Mouse (Mus musculus) forebrain, embryonic 14.5 days (tissue): ENCODE measurements around the gene Fam178b. TPM values are rescaled to one million over a fixed set of nuclear protein-coding genes. Genes with fewer than 3 reads are reported as not detected.

Experiments used
- ATAC-seq: fragments of 200-750 bp; cut with Nextera tagmentation; 2 replicates; pipeline ENCODE4 v1.8.0; 2017; ENCODE audit warnings: mild to moderate bottlenecking, moderate library complexity
- DNase-seq: peaks from one replicate; pipeline ENCODE4 v3.0.0-alpha.2; 2015; ENCODE audit warnings: low spot score
- H3K27ac ChIP-seq: fragments of 300-500 bp; sonication (generic); 2 replicates; pipeline ENCODE4 v1.5.1; 2014; ENCODE audit warnings: low read depth, mild to moderate bottlenecking, control low read depth, low read length, moderate library complexity
- H3K27me3 ChIP-seq: fragments of 300-500 bp; sonication (generic); replicated peaks from 2 replicates; pipeline ENCODE4 v1.6.1; 2014; ENCODE audit warnings: low read length, control low read depth, mixed read lengths; ENCODE audit not compliant: control insufficient read depth, insufficient read depth
- H3K36me3 ChIP-seq: fragments of 300-500 bp; sonication (generic); 2 replicates; pipeline ENCODE4 v1.6.1; 2014; ENCODE audit warnings: low read length, control low read depth; ENCODE audit not compliant: control insufficient read depth, insufficient read depth
- H3K4me1 ChIP-seq: fragments of 300-500 bp; sonication (generic); 2 replicates; pipeline ENCODE4 v1.6.1; 2014; ENCODE audit warnings: antibody characterized with exemption, low read length, control low read depth; ENCODE audit not compliant: control insufficient read depth, insufficient read depth
- H3K4me2 ChIP-seq: fragments of 300-500 bp; sonication (generic); 2 replicates; pipeline ENCODE4 v1.6.1; 2014; ENCODE audit warnings: mild to moderate bottlenecking, control low read depth, low read length
- H3K4me3 ChIP-seq: fragments of 300-500 bp; sonication (generic); 2 replicates; pipeline ENCODE4 v1.5.1; 2014; ENCODE audit warnings: low read depth, low read length, control low read depth
- H3K9ac ChIP-seq: fragments of 300-500 bp; sonication (generic); 2 replicates; pipeline ENCODE4 v1.6.1; 2014; ENCODE audit warnings: mild to moderate bottlenecking, low read length, control low read depth, moderate library complexity
- H3K9me3 ChIP-seq: fragments of 300-500 bp; sonication (generic); replicated peaks from 2 replicates; pipeline ENCODE4 v1.6.1; 2016; ENCODE audit warnings: low read length, control low read depth, mixed read lengths; ENCODE audit not compliant: control insufficient read depth
- WGBS: fragments of 180-500 bp; shearing (Covaris S2); extraction: QIAGEN DNeasy Blood & Tissue Kit; methylation state at CpG from one replicate; pipeline ENCODE4 v1.1.7; 2014; 5-methylcytosine and 5-hydroxymethylcytosine counted together
- polyA plus RNA-seq: library from polyadenylated mRNA; unstranded; fragments of >200 nt; fragmentation: Nextera tagmentation; extraction: Ambion mirVana; gene quantifications from 2 replicates; pipeline ENCODE4 v1.2.1, GENCODE M21; 2014

Gene Fam178b
- polyA plus RNA-seq, 1 experiment from 2014 or later: not detected

- H3K9me3 ChIP-seq: no peaks in the 10 kb centered on the region
- H3K36me3 ChIP-seq: peaks cover 54% of the 10 kb centered on the region
- DNase-seq (no peak), ATAC-seq (no peak)
- H3K27ac ChIP-seq: no peak overlapping the region; the same call in 1 of the 2 replicates
- peak overlapping the region; percentile 99; the same call in 1 of the 2 replicates for H3K4me3 ChIP-seq
- 80% methylated on average over 21 of the region's 21 CpGs for WGBS
- peak overlapping the region; percentile 99 for H3K4me2 ChIP-seq
- no peaks in the 10 kb centered on the region for H3K27me3 ChIP-seq
- peaks cover 20% of the 10 kb centered on the region for H3K4me1 ChIP-seq
- H3K9ac ChIP-seq: peak overlapping the region; percentile 100
Observed at GRCm38 (mm10) chr1:36554633-36555399, 128.2 kb downstream of the Fam178b start.

DNA sequence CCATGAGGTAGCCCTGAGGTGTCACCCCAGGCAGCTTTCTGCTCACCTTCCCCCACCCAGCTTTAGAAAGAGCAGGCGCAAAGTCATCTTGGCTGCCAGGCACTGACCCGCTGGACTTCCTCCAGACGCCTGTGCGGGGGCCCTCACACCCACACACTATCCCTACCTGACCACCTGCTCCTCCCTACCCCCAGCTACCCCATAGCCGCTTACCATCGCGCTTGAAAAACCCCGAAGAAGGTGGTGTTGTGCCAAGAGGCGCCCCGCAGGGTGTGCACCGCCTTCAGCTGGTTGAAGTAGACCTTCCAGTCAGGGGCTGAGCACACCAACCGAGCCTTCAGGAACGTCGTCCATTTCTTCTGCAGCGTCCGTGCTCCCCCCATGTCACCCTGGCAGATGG, 130.5 kb downstream of the Fam178b start:
- Histone ChIP-seq H3K9ac (no peak overlapping the region), H3K4me1 (peaks cover 15% of the 10 kb centered on the region), H3K27me3 (no peaks in the 10 kb centered on the region), H3K36me3 (peaks cover 75% of the 10 kb centered on the region), H3K4me3 (no peak overlapping the region), H3K4me2 (no peak overlapping the region), H3K9me3 (no peaks in the 10 kb centered on the region), H3K27ac (no peak overlapping the region)
- WGBS: 78% methylated on average over 16 of the region's 16 CpGs
- ATAC-seq: no peak
- no peak for DNase-seq

GRCm38 (mm10) chr1:36551904-36552303, 131.1 kb downstream of the Fam178b start:
- no peak overlapping the region for H3K4me2 ChIP-seq
- WGBS: 91% methylated on average over 17 of the region's 17 CpGs
- H3K36me3 ChIP-seq: peaks cover 76% of the 10 kb centered on the region
- H3K4me3 ChIP-seq: no peak overlapping the region
- ATAC-seq: no peak
- no peak overlapping the region for H3K27ac ChIP-seq
- H3K4me1 ChIP-seq: peaks cover 17% of the 10 kb centered on the region
- DNase-seq: no peak
- H3K9ac ChIP-seq: no peak overlapping the region
- no peaks in the 10 kb centered on the region for H3K27me3 ChIP-seq
- H3K9me3 ChIP-seq: no peaks in the 10 kb centered on the region

DNA sequence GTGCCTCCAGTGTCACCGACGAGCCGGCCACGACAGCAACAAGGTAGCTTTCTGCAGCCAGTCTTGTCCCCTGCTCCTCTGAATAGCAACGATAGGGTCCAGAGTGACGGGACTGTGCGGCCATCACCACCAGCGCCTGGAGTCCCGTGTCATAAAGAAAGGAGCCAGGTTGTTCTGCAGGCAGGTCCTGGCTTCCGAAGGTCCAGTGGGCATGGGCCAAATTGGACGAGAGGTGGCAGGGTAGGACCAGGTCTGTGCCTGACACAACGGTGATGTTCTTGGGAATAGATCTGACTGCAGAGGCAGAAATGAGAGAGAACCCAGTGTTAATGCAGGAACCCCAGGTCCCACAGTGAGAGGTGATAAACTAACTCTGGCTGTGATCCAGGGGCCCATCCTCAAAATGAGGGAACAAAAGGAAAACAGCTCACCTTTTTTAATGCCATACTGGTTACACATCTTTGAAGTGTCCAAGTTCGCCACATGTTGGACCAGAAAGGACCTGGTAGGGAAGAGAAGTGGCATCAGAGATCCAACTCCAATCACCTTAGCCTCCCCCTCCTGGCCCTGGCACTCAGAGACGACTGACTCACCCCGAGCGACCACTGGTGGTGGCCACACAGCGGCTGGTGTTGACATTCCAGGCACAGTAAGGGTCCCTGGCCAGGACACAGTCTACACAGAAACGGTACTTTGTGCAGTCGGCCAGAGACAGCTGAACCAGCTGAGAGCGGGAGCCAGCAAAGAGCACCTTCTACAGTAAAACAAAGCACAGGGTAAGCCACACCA, 132.7 kb downstream of the Fam178b start:
- no peak for ATAC-seq
- 78% methylated on average over 20 of the region's 20 CpGs for WGBS
- Histone ChIP-seq H3K27me3 (no peaks in the 10 kb centered on the region), H3K36me3 (peaks cover 76% of the 10 kb centered on the region), H3K27ac (no peak overlapping the region), H3K9me3 (no peaks in the 10 kb centered on the region), H3K4me1 (peaks cover 16% of the 10 kb centered on the region), H3K9ac (no peak overlapping the region), H3K4me3 (no peak overlapping the region), H3K4me2 (no peak overlapping the region)
- no peak for DNase-seq

DNA sequence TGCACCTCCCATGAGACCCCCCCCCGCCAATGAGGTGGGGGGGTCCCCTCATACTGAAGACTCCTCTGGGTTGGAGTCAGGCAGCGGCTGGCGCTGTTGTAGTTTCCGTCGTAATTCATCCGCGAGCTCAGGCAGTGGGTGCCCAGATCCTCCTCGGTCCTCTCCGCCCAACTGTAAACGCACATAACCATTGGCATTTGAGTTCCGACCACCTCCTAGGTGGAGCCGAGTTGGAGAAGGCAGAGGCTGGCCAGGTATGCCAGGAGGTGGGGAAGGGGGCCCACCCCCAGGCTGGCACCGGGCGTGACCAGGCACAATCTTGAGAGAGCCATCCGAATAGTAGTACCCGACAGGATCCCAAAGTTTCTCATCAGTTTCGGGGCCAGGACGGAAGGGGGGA, 133.5 kb downstream of the Fam178b start:
- WGBS: 88% methylated on average over 18 of the region's 18 CpGs
- Histone ChIP-seq H3K36me3 (peaks cover 69% of the 10 kb centered on the region), H3K9me3 (no peaks in the 10 kb centered on the region), H3K4me3 (no peak overlapping the region), H3K9ac (no peak overlapping the region), H3K4me2 (no peak overlapping the region), H3K27ac (no peak overlapping the region), H3K27me3 (no peaks in the 10 kb centered on the region), H3K4me1 (peaks cover 8% of the 10 kb centered on the region)
- no peak for DNase-seq
- no peak for ATAC-seq

- peaks cover 8% of the 10 kb centered on the region for H3K4me1 ChIP-seq
- no peak overlapping the region for H3K27ac ChIP-seq
- DNase-seq (no peak), ATAC-seq (no peak)
- no peak overlapping the region for H3K4me3 ChIP-seq
- 64% methylated on average over 8 of the region's 8 CpGs for WGBS
- no peak overlapping the region; the same call in 1 of the 2 replicates for H3K9ac ChIP-seq
- H3K27me3 ChIP-seq: no peaks in the 10 kb centered on the region
- H3K9me3 ChIP-seq: no peaks in the 10 kb centered on the region
- peaks cover 62% of the 10 kb centered on the region for H3K36me3 ChIP-seq
- H3K4me2 ChIP-seq: no peak overlapping the region
Observed at GRCm38 (mm10) chr1:36548771-36549170, 134.2 kb downstream of the Fam178b start.

- peak; percentile 51 for DNase-seq
- H3K4me2 ChIP-seq: 0 out of 2 replicates have a peak overlapping the region, but pooled peaks have one; percentile 24
- peaks cover 8% of the 10 kb centered on the region for H3K4me1 ChIP-seq
- no peak for ATAC-seq
- H3K9me3 ChIP-seq: no peaks in the 10 kb centered on the region
- no peaks in the 10 kb centered on the region for H3K27me3 ChIP-seq
- no peak overlapping the region; the same call in 1 of the 2 replicates for H3K9ac ChIP-seq
- H3K36me3 ChIP-seq: peaks cover 55% of the 10 kb centered on the region
- peak overlapping the region; percentile 45; the same call in 1 of the 2 replicates for H3K27ac ChIP-seq
- 25% methylated on average over 9 of the region's 9 CpGs for WGBS
- H3K4me3 ChIP-seq: no peak overlapping the region
Observed at GRCm38 (mm10) chr1:36547981-36548598, 134.9 kb downstream of the Fam178b start.

GRCm38 (mm10) chr1:36546888-36547471, 136.0 kb downstream of the Fam178b start, which contains the start of gene Ankrd39:
TSS of gene Ankrd39 (minus strand) at chr1:36547445.
- Histone ChIP-seq H3K27me3 (no peaks in the 10 kb centered on the region), H3K9me3 (no peaks in the 10 kb centered on the region), H3K4me1 (peaks cover 8% of the 10 kb centered on the region), H3K9ac (peak within 1 kb of the TSS; percentile 77), H3K4me3 (peak within 1 kb of the TSS; percentile 60), H3K27ac (peak within 1 kb of the TSS; percentile 45; the same call in 1 of the 2 replicates), H3K36me3 (peaks cover 44% of the 10 kb centered on the region), H3K4me2 (peak within 1 kb of the TSS; percentile 78)
- DNase-seq (peak; percentile 99), ATAC-seq (peak; percentile 97)
- WGBS: under 1% methylated on average over 43 of the region's 43 CpGs
